ENCODE assay signal across 17 mouse cellular contexts in genomic region chr14:69488001-69488400, GRCm38 (mm10). TPM values are rescaled to one million over a fixed set of nuclear protein-coding genes. Genes with fewer than 3 reads are reported as not detected.
DNase-seq lines count a peak whose midpoint lies in the region; ATAC-seq and TF ChIP-seq lines count a peak whose summit lies in the region.
"Not testable (repeated sequence)": the region's sequence is repeated elsewhere in the genome, so short reads cannot be mapped to it uniquely, and the experiment has no call there.
"Had no signal": no experiment of that assay in that cellular context is flagged by ENCODE, and none has a peak within 500 bp of the region (broad histone marks: within the 10 kb centered on the region; RNA-seq: fewer than 3 reads in every experiment).

No protein-coding gene starts in this region.

- not testable (repeated sequence) for H3K4me1 ChIP-seq in heart, embryonic 12.5 days (replicated peaks); intestine, embryonic 15.5 days (replicated peaks); intestine, postnatal 0 days (replicated peaks; ENCODE audit: control insufficient read depth, insufficient read depth, low read length); liver, postnatal 0 days (ENCODE audit: insufficient read depth); lung, embryonic 16.5 days (replicated peaks; ENCODE audit: control insufficient read depth, insufficient read depth, low read length)

- H3K27ac ChIP-seq in heart, embryonic 12.5 days (ENCODE audit: poor library complexity, severe bottlenecking); intestine, embryonic 15.5 days; intestine, postnatal 0 days (ENCODE audit: low read depth, low read length); liver, postnatal 0 days (ENCODE audit: low read depth); lung, embryonic 16.5 days (ENCODE audit: low read length): not testable (repeated sequence)

- peak; percentile 61; the same call in 1 of the 2 replicates for ATAC-seq in heart, embryonic 12.5 days (ENCODE audit: insufficient number of reproducible peaks, low FRiP score)
- peak; percentile 82 for ATAC-seq in intestine, embryonic 15.5 days
- ATAC-seq in intestine, postnatal 0 days = peak; percentile 81
- ATAC-seq in liver, postnatal 0 days = peak; percentile 67
- peak; percentile 81 for ATAC-seq in lung, embryonic 16.5 days (ENCODE audit: low read depth)

- H3K27me3 ChIP-seq in heart, embryonic 12.5 days (replicated peaks); intestine, embryonic 15.5 days (replicated peaks); intestine, postnatal 0 days (replicated peaks; ENCODE audit: control insufficient read depth, insufficient read depth, low read length); liver, postnatal 0 days (ENCODE audit: insufficient read depth, low read length); lung, embryonic 16.5 days (ENCODE audit: control insufficient read depth, insufficient read depth, low read depth, low read length): not testable (repeated sequence)

- H3K4me3 ChIP-seq in heart, embryonic 12.5 days; intestine, embryonic 15.5 days (replicated peaks); intestine, postnatal 0 days (ENCODE audit: low read depth, low read length); liver, postnatal 0 days (ENCODE audit: low read depth, low read length); lung, embryonic 16.5 days (ENCODE audit: low read length): not testable (repeated sequence)

- not testable (repeated sequence) for TF ChIP-seq CTCF in intestine, postnatal 0 days (IDR thresholded peaks at IDR 0.05; ENCODE audit: low read depth); liver, postnatal 0 days (IDR thresholded peaks at IDR 0.05; ENCODE audit: low read depth)

- no CpG with 5 or more reads among the region's 10 CpGs for WGBS in heart, embryonic 12.5 days
- no CpG with 5 or more reads among the region's 10 CpGs for WGBS in intestine, embryonic 15.5 days
- WGBS in intestine, postnatal 0 days = no CpG with 5 or more reads among the region's 10 CpGs
- no CpG with 5 or more reads among the region's 10 CpGs for WGBS in liver, postnatal 0 days (ENCODE audit: insufficient replicate concordance)
- no CpG with 5 or more reads among the region's 10 CpGs for WGBS in lung, embryonic 16.5 days

- TF ChIP-seq EP300 in liver, postnatal 0 days (IDR thresholded peaks at IDR 0.05; ENCODE audit: low read depth) = not testable (repeated sequence)

- not testable (repeated sequence) for DNase-seq in liver, postnatal 0 days

- H3K36me3 ChIP-seq in heart, embryonic 12.5 days; intestine, embryonic 15.5 days; intestine, postnatal 0 days (ENCODE audit: control insufficient read depth, insufficient read depth); liver, postnatal 0 days (replicated peaks; ENCODE audit: insufficient read depth, low read length); lung, embryonic 16.5 days (ENCODE audit: control insufficient read depth, insufficient read depth, low read length): not testable (repeated sequence)

- H3K9me3 ChIP-seq in heart, embryonic 12.5 days (replicated peaks); intestine, embryonic 15.5 days; intestine, postnatal 0 days (ENCODE audit: control insufficient read depth); liver, postnatal 0 days (ENCODE audit: low read length); lung, embryonic 16.5 days (ENCODE audit: control insufficient read depth, low read length): not testable (repeated sequence)

- H3K4me2 ChIP-seq in heart, embryonic 12.5 days; intestine, embryonic 15.5 days (replicated peaks); intestine, postnatal 0 days (replicated peaks; ENCODE audit: low read depth); liver, postnatal 0 days (ENCODE audit: low read depth, low read length); lung, embryonic 16.5 days (ENCODE audit: low read depth, low read length): not testable (repeated sequence)

- H3K9ac ChIP-seq in heart, embryonic 12.5 days; intestine, embryonic 15.5 days; intestine, postnatal 0 days (ENCODE audit: low read depth, low read length); liver, postnatal 0 days (replicated peaks); lung, embryonic 16.5 days (ENCODE audit: low read length): not testable (repeated sequence)

RNA-seq across cellular contexts. Expression of gene Gm16867, which starts 15.2 kb away (rescaled TPM):
- polyA plus RNA-seq in heart, embryonic 12.5 days (2016; fragmentation: Nextera tagmentation; extraction: Ambion mirVana) = 0.61 TPM in 1 of 2 replicates, not detected in the other
- not detected in 2 replicates for polyA plus RNA-seq in intestine, embryonic 15.5 days (2015; fragmentation: Nextera tagmentation; extraction: Ambion mirVana)
- 0.12 TPM in 1 of 2 replicates, not detected in the other for polyA plus RNA-seq in intestine, postnatal 0 days (2015; fragmentation: Nextera tagmentation; extraction: Ambion mirVana)
- not detected in 2 replicates for polyA plus RNA-seq in liver, postnatal 0 days (2015; fragmentation: Nextera tagmentation; extraction: Ambion mirVana)
- polyA plus RNA-seq in lung, embryonic 16.5 days (2015; fragmentation: Nextera tagmentation; extraction: Ambion mirVana) = not detected in 2 replicates
- polyA plus RNA-seq: activated CD4-positive, CD25-positive, alpha-beta regulatory T cell, adult 4 months; cerebellum, adult 2 months; cortical plate, adult 2 months; embryonic facial prominence, embryonic 10.5 days; embryonic facial prominence, embryonic 12.5 days; embryonic facial prominence, embryonic 14.5 days; forebrain, embryonic 11.5 days; forebrain, embryonic 13.5 days; forebrain, embryonic 15.5 days had no signal

RNA-seq across cellular contexts. Expression of gene Gm27179, which starts 24.3 kb away (rescaled TPM):
- polyA plus RNA-seq in heart, embryonic 12.5 days (2016; fragmentation: Nextera tagmentation; extraction: Ambion mirVana) = not detected in 2 replicates
- not detected in 2 replicates for polyA plus RNA-seq in intestine, embryonic 15.5 days (2015; fragmentation: Nextera tagmentation; extraction: Ambion mirVana)
- not detected in 2 replicates for polyA plus RNA-seq in intestine, postnatal 0 days (2015; fragmentation: Nextera tagmentation; extraction: Ambion mirVana)
- polyA plus RNA-seq in liver, postnatal 0 days (2015; fragmentation: Nextera tagmentation; extraction: Ambion mirVana) = not detected in 2 replicates
- not detected in 2 replicates for polyA plus RNA-seq in lung, embryonic 16.5 days (2015; fragmentation: Nextera tagmentation; extraction: Ambion mirVana)
- polyA plus RNA-seq: activated CD4-positive, CD25-positive, alpha-beta regulatory T cell, adult 4 months; CD4-positive, CD25-positive, alpha-beta regulatory T cell, adult 4 months; cerebellum, adult 2 months; embryonic facial prominence, embryonic 10.5 days; embryonic facial prominence, embryonic 12.5 days; embryonic facial prominence, embryonic 14.5 days; forebrain, embryonic 11.5 days; forebrain, embryonic 13.5 days; forebrain, embryonic 15.5 days; G1E; Patski had no signal
